Comparison of ENCODE assay signal across 8 mouse cellular contexts in genomic region chr6:142386285-142387010, GRCm38 (mm10). TPM values are rescaled to one million over a fixed set of nuclear protein-coding genes. Genes with fewer than 3 reads are reported as not detected.
DNase-seq lines count a peak whose midpoint lies in the region; ATAC-seq and TF ChIP-seq lines count a peak whose summit lies in the region.

No protein-coding gene starts in this region.

- H3K9ac ChIP-seq in heart, embryonic 12.5 days, result peak overlapping the region; percentile 78
- H3K9ac ChIP-seq in ES-E14 (ENCODE audit: insufficient read depth, low read depth, low read length, poor library complexity, severe bottlenecking), result peak overlapping the region; percentile 95
- H3K9ac ChIP-seq in forebrain, embryonic 16.5 days (replicated peaks; ENCODE audit: low read depth, low read length), result peak overlapping the region; percentile 60

- no peaks in the 10 kb centered on the region for H3K27me3 ChIP-seq in heart, embryonic 12.5 days (replicated peaks)
- H3K27me3 ChIP-seq in forebrain, embryonic 16.5 days (replicated peaks; ENCODE audit: control insufficient read depth, insufficient read depth, low read length), result no peaks in the 10 kb centered on the region

- no peaks in the 10 kb centered on the region for H3K9me3 ChIP-seq in heart, embryonic 12.5 days (replicated peaks)
- H3K9me3 ChIP-seq in ES-E14 (ENCODE audit: control insufficient read depth, insufficient read depth, low read depth, low read length), result no peaks in the 10 kb centered on the region
- no peaks in the 10 kb centered on the region for H3K9me3 ChIP-seq in forebrain, embryonic 16.5 days (ENCODE audit: control insufficient read depth, low read length)

- no peaks in the 10 kb centered on the region for H3K36me3 ChIP-seq in heart, embryonic 12.5 days
- peaks cover 5% of the 10 kb centered on the region; the same call in 1 of the 2 replicates for H3K36me3 ChIP-seq in ES-E14 (ENCODE audit: control insufficient read depth, insufficient read depth, low read length, poor library complexity, severe bottlenecking)
- H3K36me3 ChIP-seq in forebrain, embryonic 16.5 days (ENCODE audit: control insufficient read depth, insufficient read depth), result no peaks in the 10 kb centered on the region

- H3K4me1 ChIP-seq in heart, embryonic 12.5 days (replicated peaks), result peaks cover 21% of the 10 kb centered on the region
- peaks cover 6 to 7% of the 10 kb centered on the region in 2 experiments; a peak in 2 of 4 replicates for H3K4me1 ChIP-seq in ES-E14 (ENCODE audit: control insufficient read depth in 2 of 2, insufficient read depth in 2 of 2, low read length in 2 of 2, poor library complexity in 1 of 2)
- peaks cover 16% of the 10 kb centered on the region for H3K4me1 ChIP-seq in forebrain, embryonic 16.5 days (replicated peaks; ENCODE audit: control insufficient read depth, insufficient read depth, low read length)

- in situ Hi-C loops in ES-E14 (cut with MboI; ENCODE audit: low sequenced_read_pairs in 2 of 2, unreplicated experiment in 2 of 2), result no loop called here

- no peak overlapping the region for H3K27ac ChIP-seq in heart, embryonic 12.5 days (ENCODE audit: poor library complexity, severe bottlenecking)
- H3K27ac ChIP-seq in ES-E14 (ENCODE audit: insufficient read depth, low read depth, low read length, poor library complexity, severe bottlenecking), result no peak overlapping the region
- peak overlapping the region; percentile 54; the same call in 1 of the 2 replicates for H3K27ac ChIP-seq in forebrain, embryonic 16.5 days (ENCODE audit: low read length)

- H3K4me2 ChIP-seq in heart, embryonic 12.5 days, result peak overlapping the region; percentile 69
- peak overlapping the region; percentile 93 for H3K4me2 ChIP-seq in forebrain, embryonic 16.5 days (ENCODE audit: low read length)

- 3% methylated on average over 31 of the region's 31 CpGs for WGBS in heart, embryonic 12.5 days
- 5% methylated on average over 31 of the region's 31 CpGs for WGBS in forebrain, embryonic 16.5 days

- H3K4me3 ChIP-seq in heart, embryonic 12.5 days, result peak overlapping the region; percentile 98
- peak overlapping the region; percentile 86 to 94 for H3K4me3 ChIP-seq in ES-E14 (ENCODE audit: insufficient read depth in 1 of 2, low read depth in 1 of 2, low read length in 2 of 2, poor library complexity in 1 of 2, severe bottlenecking in 1 of 2)
- H3K4me3 ChIP-seq in forebrain, embryonic 16.5 days (replicated peaks; ENCODE audit: low read length), result peak overlapping the region; percentile 93

- DNase-seq in heart, adult 11 months, result no peak
- DNase-seq in ES-E14 (ENCODE audit: low read depth, low spot score), result peak; percentile 3
- DNase-seq in left cerebral cortex, adult 11 months (ENCODE audit: low spot score), result no peak
- no peak for DNase-seq in cerebellum, postnatal 36 days
- DNase-seq in kidney, adult 18-20 months, result no peak

- ATAC-seq in heart, embryonic 12.5 days (ENCODE audit: insufficient number of reproducible peaks, low FRiP score), result peak; percentile 66
- ATAC-seq in forebrain, embryonic 16.5 days, result peak; percentile 77
- 0 out of 2 replicates have a peak, but pooled peaks have one; percentile 2 for ATAC-seq in megakaryocyte, adult 5-6 weeks (ENCODE audit: poor library complexity, severe bottlenecking)

TF ChIP-seq in ES-E14, 5 proteins besides CTCF, POLR2A, EP300 and RAD21:
- TF ChIP-seq CHD2 (IDR thresholded peaks at IDR 0.05; ENCODE audit: low read depth, low read length), result no peak
- TF ChIP-seq MAFK (IDR thresholded peaks at IDR 0.05; ENCODE audit: insufficient read depth, low read depth, low read length), result no peak
- no peak for TF ChIP-seq HCFC1 (IDR thresholded peaks at IDR 0.05; ENCODE audit: borderline replicate concordance, insufficient read depth, low read length)
- TF ChIP-seq ZC3H11A (IDR thresholded peaks at IDR 0.05; ENCODE audit: borderline replicate concordance, low read depth, low read length), result no peak
- TF ChIP-seq ZNF384 (IDR thresholded peaks at IDR 0.05; ENCODE audit: low read depth, low read length), result no peak

RNA-seq across cellular contexts. Expression of gene Recql, which starts 0.4 kb away (rescaled TPM):
- polyA plus RNA-seq in heart, embryonic 12.5 days (2016; fragmentation: Nextera tagmentation; extraction: Ambion mirVana), result 24.0 and 24.1 TPM in 2 replicates
- 22.6 and 24.7 TPM in 2 replicates for total RNA-seq in ES-E14 (2012; rRNA removed)
- 31.8 and 35.1 TPM in 2 replicates for polyA plus RNA-seq in forebrain, embryonic 16.5 days (2015; fragmentation: Nextera tagmentation; extraction: Ambion mirVana)
- 31.5 and 35.0 TPM in 2 replicates for total RNA-seq in megakaryocyte, adult 5-6 weeks (2015)
- total RNA-seq in megakaryocyte, adult 5-6 weeks (2017), result 32.1 and 50.3 TPM in 2 replicates

RNA-seq across cellular contexts. Expression of gene Golt1b, which starts 0.6 kb away (rescaled TPM):
- 89.9 and 91.5 TPM in 2 replicates for polyA plus RNA-seq in heart, embryonic 12.5 days (2016; fragmentation: Nextera tagmentation; extraction: Ambion mirVana)
- 85.4 and 86.2 TPM in 2 replicates for total RNA-seq in ES-E14 (2012; rRNA removed)
- 86.4 and 95.3 TPM in 2 replicates for polyA plus RNA-seq in forebrain, embryonic 16.5 days (2015; fragmentation: Nextera tagmentation; extraction: Ambion mirVana)
- 26.3 and 27.7 TPM in 2 replicates for total RNA-seq in megakaryocyte, adult 5-6 weeks (2015)
- total RNA-seq in megakaryocyte, adult 5-6 weeks (2017), result 30.0 and 31.5 TPM in 2 replicates

RNA-seq across cellular contexts. Expression of gene Spx, which starts 26.8 kb away (rescaled TPM):
- 0.64 and 0.71 TPM in 2 replicates for polyA plus RNA-seq in heart, embryonic 12.5 days (2016; fragmentation: Nextera tagmentation; extraction: Ambion mirVana)
- total RNA-seq in ES-E14 (2012; rRNA removed), result 0.94 and 1.4 TPM in 2 replicates
- 2.7 and 2.9 TPM in 2 replicates for polyA plus RNA-seq in forebrain, embryonic 16.5 days (2015; fragmentation: Nextera tagmentation; extraction: Ambion mirVana)
- total RNA-seq in megakaryocyte, adult 5-6 weeks (2015), result not detected in 2 replicates
- total RNA-seq in megakaryocyte, adult 5-6 weeks (2017), result 0.26 TPM in 1 of 2 replicates, not detected in the other

RNA-seq across cellular contexts. Expression of gene Pyroxd1, which starts 41.0 kb away (rescaled TPM):
- 14.7 and 15.7 TPM in 2 replicates for polyA plus RNA-seq in heart, embryonic 12.5 days (2016; fragmentation: Nextera tagmentation; extraction: Ambion mirVana)
- 10.4 and 10.8 TPM in 2 replicates for total RNA-seq in ES-E14 (2012; rRNA removed)
- 21.6 and 26.8 TPM in 2 replicates for polyA plus RNA-seq in forebrain, embryonic 16.5 days (2015; fragmentation: Nextera tagmentation; extraction: Ambion mirVana)
- 12.3 and 12.7 TPM in 2 replicates for total RNA-seq in megakaryocyte, adult 5-6 weeks (2015)
- total RNA-seq in megakaryocyte, adult 5-6 weeks (2017), result 13.5 and 13.8 TPM in 2 replicates

Comparison
In these comparisons a context has a peak if more than half of its experiments do, and no peak if none do; other contexts are left out.
1. ATAC-seq: peak in every context shown above with its lines; median percentile 77 in forebrain, embryonic 16.5 days; 66 in heart, embryonic 12.5 days; 2 in megakaryocyte, adult 5-6 weeks.